Mouse (Mus musculus): ENCODE results near the gene C1s2. TPM values are rescaled to one million over a fixed set of nuclear protein-coding genes. Genes with fewer than 3 reads are reported as not detected.
A peak's percentile ranks its signal among the peaks of the same experiment; 100 is the strongest.
"Not testable (repeated sequence)": the region's sequence is repeated elsewhere in the genome, so short reads cannot be mapped to it uniquely, and the experiment has no call there.

Gene C1s2
- total RNA-seq, 2 experiments from 2014 or later = 0.26 to 0.45 TPM

DNA sequence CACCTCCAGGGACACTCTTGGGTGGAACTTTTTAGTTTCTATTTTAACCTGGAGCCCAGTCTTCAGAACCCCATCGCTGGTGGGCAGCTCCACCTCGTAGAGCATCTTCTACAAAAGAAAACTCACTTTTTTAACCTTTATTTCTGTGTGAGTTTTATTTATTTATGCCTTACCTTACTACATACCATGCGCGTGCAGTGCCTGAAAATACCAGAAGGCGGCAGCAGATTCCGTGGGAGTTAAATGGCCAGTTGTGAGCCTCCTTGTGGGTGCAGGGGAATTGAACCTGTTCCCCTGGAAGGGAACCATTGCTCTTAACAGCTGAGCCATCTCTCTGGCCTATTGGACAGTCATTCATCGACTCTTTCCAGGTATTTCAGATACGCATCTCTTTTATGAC lies 5.1 kb upstream of the C1s2 start:
- intact Hi-C loops (cut with DNase I) = loop anchor here (1.0 to 5.0 kb wide), 3 partner anchors 69 to 118 kb away; partner anchors contain the start of genes C1rb and Grcc10

DNA sequence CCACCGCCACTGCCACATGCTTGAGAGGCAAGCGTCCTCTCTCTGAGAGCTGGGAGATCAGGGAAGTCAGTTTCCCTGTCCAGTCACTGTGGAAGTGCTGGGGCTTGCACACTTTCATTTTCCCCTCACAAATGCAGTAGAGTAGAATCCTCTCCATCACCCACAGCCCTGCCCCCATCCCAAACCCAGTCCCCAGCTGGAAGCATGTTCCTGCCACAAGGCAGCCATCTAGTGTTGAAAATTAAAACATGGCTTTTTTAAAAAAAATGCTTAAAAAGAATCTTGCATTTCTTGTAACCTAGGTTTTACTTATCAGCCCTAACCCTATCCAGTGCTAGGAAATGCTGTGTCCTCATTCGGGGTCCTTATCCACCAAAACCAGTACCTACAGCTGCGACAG lies 4.2 kb upstream of the C1s2 start:
- DNase-seq = no peak
- intact Hi-C loops (cut with DNase I) = loop anchor here (5.0 kb wide), 2 partner anchors 68 to 102 kb away; partner anchors contain the start of genes C1rb and Grcc10

More for the DNA sequence above, 5.1 kb upstream of the C1s2 start:
- peak; percentile 59 to 79 for DNase-seq

DNA sequence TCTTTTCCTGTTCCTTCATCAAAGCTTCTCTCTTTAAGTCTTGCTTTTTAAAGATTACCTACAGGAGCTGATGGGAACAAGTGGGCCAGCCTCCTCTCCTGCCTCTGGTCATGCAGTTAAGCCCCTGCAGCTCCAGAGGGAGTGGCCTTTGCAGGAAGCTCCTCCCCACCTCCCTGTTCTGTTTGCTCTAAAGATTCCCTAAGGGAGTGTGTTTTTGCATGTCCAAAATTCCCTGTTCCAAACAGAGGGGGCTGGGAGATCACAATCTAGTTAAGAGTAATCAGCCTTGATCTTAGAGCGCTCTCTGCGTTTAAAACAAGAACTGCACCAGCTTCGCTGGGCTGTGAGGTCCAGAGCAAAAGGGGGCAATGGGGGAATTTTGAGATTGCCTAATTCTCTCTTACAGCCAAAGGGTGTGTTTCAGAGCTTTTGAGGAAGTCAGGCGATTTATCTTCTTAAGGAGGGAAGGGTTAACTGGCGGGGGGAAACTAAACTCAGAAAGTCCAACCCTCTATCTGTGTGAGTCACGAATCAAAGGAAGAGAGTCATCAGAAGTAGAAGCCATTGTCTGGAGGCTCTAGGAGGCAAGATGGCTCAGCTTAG lies 1.1 kb upstream of the C1s2 start:
- intact Hi-C loops (cut with DNase I); DNase-seq: not testable (repeated sequence)

DNA sequence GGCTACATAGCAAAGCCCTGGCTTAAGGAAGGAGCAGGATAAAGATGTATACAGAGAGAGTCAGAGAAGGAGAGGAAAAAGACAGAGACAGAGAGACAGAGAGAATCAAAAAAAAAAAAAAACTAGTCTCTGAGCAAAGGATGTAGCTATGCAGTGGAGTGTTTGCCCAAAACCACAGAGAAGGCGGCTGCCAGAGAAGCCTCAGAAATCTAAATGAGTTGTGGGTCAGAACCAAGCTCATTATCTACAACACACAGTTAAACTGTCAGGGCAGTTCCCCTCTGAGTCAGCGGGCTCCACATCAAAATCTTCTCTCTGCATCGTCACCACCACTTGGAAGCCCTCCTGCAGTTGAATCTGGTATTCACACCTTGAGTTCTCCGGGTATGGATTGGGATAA lies 5.1 kb downstream of the C1s2 start:
- intact Hi-C loops (cut with DNase I) = loop anchor here (5.0 kb wide), 1 partner anchor 93 kb away; no protein-coding TSS in a partner anchor
- DNase-seq = no peak

DNA sequence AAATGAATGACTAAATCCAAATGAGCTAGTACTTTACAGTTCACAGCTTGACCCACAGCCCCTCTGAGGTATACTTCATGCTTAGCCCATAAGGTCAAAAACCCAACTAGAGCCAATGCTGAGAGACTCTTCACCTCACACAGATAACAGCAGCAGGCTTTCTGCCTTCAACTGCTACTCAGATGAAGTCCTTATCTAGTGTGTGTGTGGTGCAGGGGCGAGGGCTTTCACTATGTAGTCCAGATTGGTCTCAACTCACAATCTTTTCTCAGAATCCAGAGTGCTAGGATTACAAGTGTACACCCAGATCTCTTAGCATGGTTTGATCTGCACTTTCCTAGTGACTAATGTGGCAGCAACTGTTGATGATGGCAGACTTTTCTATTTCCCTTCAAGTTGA lies 9.7 kb downstream of the C1s2 start:
- DNase-seq; intact Hi-C loops (cut with DNase I): not testable (repeated sequence)

DNA sequence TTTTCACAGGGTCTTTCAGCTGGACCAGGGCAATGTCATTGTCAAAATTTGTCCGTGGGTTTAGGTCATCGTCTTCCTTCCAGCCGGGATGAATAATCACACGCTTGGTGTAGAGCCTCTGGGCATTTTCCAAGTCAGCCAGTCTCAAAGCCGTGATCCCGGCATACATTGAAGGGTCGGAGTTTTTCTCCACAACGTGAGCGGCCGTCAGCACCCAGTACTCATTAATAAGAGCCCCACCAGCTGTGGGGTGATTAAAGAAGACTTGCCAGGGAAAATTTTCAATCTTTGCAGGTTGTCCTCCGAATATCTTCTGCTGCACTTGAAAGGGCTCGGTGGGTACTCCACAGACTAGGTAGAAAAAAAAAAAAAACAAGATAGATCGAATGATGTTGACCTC lies 10.3 kb downstream of the C1s2 start:
- intact Hi-C loops (cut with DNase I) = no loop called here
- DNase-seq = no peak

DNA sequence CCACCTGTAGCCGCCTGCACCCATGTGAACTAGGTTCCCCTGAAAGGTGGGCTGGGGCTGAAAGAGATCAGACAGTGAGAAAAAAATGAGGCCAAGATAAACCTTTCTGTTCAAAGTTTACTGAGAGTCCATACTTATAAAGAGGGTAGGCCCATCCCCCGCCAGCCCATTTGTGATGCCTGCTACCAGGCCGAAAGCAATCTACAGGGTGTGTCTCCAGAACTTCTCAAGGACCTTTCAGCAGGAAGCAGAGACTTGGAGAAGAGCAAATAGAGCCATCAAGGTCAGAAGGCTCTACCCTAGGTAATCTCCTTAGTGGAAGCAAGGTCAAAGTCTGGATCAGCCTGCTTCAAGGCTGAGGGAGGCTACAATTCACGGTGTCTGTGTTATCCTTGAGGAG lies 33.9 kb downstream of the C1s2 start:
- intact Hi-C loops (cut with DNase I) = no loop called here
- no peak for DNase-seq

DNA sequence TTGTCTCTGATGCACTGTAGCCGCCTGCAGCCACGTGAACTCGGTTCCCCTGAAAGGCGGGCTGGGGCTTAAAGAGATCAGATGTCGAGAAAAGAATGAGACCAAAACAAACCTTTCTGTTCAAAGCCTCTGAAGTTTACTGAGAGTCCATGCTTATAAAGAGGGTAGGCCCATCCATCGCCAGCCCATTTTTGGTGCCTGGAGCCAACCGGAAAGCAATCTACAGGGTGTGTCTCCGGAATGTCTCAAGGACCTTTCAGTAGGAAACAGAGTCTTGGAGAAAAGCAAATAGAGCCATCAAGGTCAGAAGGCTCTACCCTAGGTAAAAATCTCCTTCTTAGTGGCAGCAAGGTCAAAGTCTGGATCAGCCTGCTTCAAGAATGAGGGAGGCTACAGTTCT lies 42.8 kb downstream of the C1s2 start:
- DNase-seq = no peak
- intact Hi-C loops (cut with DNase I) = no loop called here

DNA sequence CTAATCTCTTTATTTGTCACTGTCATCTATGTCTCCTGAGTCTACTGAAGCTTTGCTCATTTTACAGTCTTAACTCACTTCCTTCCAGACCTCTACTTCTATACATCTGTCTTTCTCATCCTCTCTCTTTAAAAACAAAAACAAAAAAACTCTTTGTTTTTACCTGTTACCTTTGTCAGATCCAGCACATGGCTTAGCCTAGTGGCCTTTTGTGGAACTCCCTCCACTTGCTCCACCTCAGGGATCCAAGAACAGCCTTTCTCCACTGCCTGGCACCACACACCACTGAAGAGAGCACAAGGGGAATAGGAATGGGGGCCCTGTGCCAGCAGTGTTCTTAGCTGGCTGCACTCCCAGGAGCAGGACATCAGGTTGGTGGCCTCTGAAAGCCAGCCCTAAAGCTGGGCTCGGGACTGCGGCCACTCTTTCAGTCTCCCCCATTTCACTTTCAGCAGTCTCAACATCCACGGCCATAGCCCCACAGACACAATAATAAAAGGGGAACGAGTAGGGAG lies 43.6 kb downstream of the C1s2 start:
- DNase-seq = peak; percentile 79

DNA sequence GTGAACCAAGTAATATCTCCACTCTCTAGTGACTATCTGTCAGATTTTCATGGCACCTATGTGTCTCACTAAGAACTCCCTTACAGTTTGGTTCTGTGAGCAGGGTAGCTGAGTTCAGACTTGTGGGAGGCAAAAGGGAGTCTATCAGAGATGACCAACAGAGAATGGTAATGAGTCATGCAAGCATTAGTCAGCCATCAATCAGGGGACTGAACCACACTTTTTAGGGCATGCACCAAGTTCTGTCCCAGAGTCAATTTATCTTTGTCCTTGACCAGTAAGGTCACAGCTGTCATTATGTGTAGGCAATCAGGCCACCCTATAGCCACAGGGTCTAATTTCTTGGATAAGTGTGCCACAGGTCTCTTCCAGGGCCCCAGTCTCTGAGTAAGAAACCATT lies 47.1 kb downstream of the C1s2 start:
- DNase-seq = no peak

More for the DNA sequence above, 43.6 kb downstream of the C1s2 start:
- intact Hi-C loops (cut with DNase I) = no loop called here

DNA sequence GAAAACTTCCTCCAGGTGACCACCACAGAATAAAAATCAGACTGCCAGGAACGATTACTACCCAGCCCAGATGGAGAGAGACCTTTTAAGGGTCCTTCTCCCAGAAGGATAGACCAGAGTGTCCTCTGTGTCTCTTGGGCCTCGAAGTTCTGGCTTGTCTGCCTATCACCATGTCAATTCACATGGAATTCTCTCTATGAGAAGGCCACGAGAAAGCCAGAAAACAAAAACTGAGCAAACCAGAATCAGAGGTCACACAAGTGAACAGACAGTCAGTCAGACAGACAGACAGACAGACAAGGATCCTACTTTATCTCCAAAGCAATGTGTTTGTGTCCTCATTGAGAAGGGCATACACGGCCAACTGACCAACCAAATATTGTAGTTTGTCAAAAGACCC lies 49.6 kb downstream of the C1s2 start:
- no peak for DNase-seq
- intact Hi-C loops (cut with DNase I) = no loop called here

More for the DNA sequence above, 47.1 kb downstream of the C1s2 start:
- intact Hi-C loops (cut with DNase I) = no loop called here

DNA sequence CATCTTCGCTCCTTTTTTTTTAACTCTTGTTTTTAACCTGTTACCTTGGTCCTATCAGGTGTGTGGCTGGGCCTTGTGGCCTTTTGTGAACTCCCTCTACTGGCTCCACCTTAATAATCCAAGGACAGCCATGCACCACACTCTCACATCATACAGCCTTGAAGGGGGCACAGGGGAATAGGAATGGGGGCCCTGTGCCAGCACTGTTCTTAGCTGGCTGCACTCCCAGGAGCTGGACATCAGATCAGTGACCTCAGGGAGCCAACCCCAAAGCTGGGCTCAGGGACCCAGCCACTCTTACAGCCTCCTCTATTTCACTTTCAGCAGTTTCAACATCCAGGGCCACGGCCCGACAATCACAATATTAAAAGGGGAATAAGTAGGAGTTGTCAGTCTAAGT lies 50.1 kb downstream of the C1s2 start:
- intact Hi-C loops (cut with DNase I) = no loop called here
- DNase-seq = peak; percentile 53 to 61

DNA sequence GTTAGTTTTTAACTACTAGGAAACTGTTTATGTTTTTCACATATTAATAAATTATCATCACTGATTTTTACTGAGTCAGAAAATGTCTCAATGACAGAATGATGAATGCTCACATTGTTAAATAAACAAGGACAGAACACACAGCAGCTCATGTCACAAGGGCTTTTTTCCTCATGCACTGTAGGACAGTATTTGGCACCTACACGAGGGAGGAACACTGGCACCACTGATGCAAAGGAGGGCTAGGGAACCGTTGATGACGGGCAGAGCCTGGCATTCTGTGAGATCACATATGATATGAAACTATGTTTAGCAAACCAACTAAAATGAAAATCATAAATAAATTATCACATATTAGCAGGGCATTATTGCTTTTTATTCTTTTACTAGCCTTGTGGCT lies 51.0 kb downstream of the C1s2 start:
- intact Hi-C loops (cut with DNase I) = no loop called here

DNA sequence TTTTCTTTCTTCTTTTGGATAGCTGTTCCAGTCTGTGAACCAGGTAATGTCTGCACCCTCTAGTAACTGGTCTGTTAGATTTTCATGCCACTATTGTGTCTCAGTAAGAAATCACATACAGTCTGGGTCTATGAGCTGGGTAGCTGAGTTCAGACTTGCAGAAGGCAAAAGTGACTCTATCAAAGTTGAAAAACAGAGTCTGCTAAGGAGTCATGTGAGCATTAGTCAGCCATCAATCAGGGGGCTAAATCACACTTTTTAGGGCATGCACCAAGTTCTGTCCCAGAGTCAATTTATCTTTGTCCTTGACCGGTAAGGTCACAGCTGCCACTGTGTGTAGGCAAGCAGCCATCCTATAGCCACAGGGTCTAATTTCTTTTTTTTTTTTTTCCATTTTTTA lies 53.7 kb downstream of the C1s2 start:
- intact Hi-C loops (cut with DNase I) = no loop called here
- no peak for DNase-seq

More for the DNA sequence above, 51.0 kb downstream of the C1s2 start:
- DNase-seq = no peak

DNA sequence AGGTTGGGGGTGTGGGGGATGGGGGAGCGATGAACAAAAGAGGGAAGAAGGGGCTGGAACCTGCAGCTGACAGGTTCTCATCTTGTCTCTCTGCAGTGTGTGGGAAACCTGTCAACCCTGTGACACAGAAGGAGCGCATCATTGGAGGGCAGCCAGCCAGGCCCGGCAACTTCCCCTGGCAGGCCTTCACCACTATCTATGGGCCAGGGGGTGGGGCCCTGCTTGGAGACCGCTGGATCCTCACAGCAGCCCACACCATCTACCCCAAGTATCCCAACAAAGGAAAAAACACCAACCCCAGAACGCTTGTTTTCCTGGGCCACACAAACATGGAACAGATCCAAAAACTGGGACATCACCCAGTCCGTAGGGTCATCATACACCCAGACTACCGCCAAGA lies 55.7 kb downstream of the C1s2 start:
- intact Hi-C loops (cut with DNase I) = not testable (repeated sequence)
- peak; percentile 5 to 15 for DNase-seq

DNA sequence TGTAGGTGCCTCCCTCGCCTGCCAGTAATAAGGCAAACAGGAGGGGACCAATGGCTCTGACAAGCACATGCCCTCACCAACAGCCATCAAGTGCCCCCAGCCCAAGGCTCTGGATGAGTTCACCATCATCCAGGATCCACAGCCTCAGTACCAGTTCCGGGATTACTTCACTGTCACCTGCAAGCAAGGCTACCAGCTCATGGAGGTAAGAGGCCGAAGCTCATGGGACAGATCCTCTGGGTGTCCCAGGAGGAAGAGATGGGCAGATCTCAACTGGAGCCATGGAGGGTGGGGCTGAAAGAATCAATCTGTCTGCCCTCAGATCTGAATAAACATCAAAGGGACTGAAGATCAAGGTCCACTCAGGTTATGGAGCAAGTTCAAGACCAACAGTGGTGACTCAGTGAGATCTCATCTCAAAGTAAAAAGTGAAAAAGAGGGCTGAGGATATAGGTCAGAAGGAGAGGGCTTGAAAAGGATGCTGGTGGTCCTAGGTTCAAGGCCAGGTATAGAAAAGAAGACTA lies 60.7 kb downstream of the C1s2 start:
- intact Hi-C loops (cut with DNase I); DNase-seq: not testable (repeated sequence)

Other genes with a start within 250 kb of the C1s2 start
- 10 to 100 TPM; 28.3 to 31.9 TPM for gene Pex5, start 221.0 kb downstream of the C1s2 start, total RNA-seq (2021)
- gene Clstn3, start 171.3 kb downstream of the C1s2 start, total RNA-seq (2021) = 10 to 100 TPM in 1 of 2 experiments, 1 to 10 TPM in 1; 2.0 to 11.3 TPM
- 1 to 10 TPM in 1 of 2 experiments, under 1 TPM in 1; 0.84 to 1.1 TPM for gene C1rl, start 143.0 kb downstream of the C1s2 start, total RNA-seq (2021)
- gene C1ra, start 123.7 kb downstream of the C1s2 start, total RNA-seq (2021) = 1 to 10 TPM; 6.9 to 8.8 TPM
- 10 to 100 TPM; 20.1 to 23.3 TPM for gene C1s1, start 93.7 kb downstream of the C1s2 start, total RNA-seq (2021)
- gene C1rb, start 65.8 kb downstream of the C1s2 start, total RNA-seq (2021) = under 1 TPM; 0.74 to 0.79 TPM
- gene Lpcat3, start 26.9 kb upstream of the C1s2 start, total RNA-seq (2021) = 10 to 100 TPM; 56.5 to 68.8 TPM
- 10 to 100 TPM; 64.2 to 66.4 TPM for gene Emg1, start 76.1 kb upstream of the C1s2 start, total RNA-seq (2021)
- 100 to 1,000 TPM; 394 to 399 TPM for gene Phb2, start 76.3 kb upstream of the C1s2 start, total RNA-seq (2021)
- gene Ptpn6, start 102.6 kb upstream of the C1s2 start, total RNA-seq (2021) = 1 to 10 TPM; 5.0 to 6.0 TPM
- 100 to 1,000 TPM; 322 to 335 TPM for gene Grcc10, start 105.3 kb upstream of the C1s2 start, total RNA-seq (2021)
- under 1 TPM in 1 of 2 experiments, not detected in 1; 0.98 TPM for gene Gm45234, start 119.9 kb upstream of the C1s2 start, total RNA-seq (2021)
- 10 to 100 TPM; 59.4 to 59.7 TPM for gene Atn1, start 120.4 kb upstream of the C1s2 start, total RNA-seq (2021)
- gene Eno2, start 133.6 kb upstream of the C1s2 start, total RNA-seq (2021) = 1 to 10 TPM; 3.4 to 3.7 TPM
- not detected for gene Lrrc23, start 143.6 kb upstream of the C1s2 start, total RNA-seq (2021)
- 1 to 10 TPM; 3.1 TPM for gene Spsb2, start 172.6 kb upstream of the C1s2 start, total RNA-seq (2021)
- 100 to 1,000 TPM; 870 to 877 TPM for gene Tpi1, start 178.2 kb upstream of the C1s2 start, total RNA-seq (2021)
- 10 to 100 TPM; 87.5 to 87.9 TPM for gene Usp5, start 193.4 kb upstream of the C1s2 start, total RNA-seq (2021)
- gene Cdca3, start 193.5 kb upstream of the C1s2 start, total RNA-seq (2021) = 10 to 100 TPM; 19.1 to 23.2 TPM
- gene Gnb3, start 204.2 kb upstream of the C1s2 start, total RNA-seq (2021) = 1 to 10 TPM; 3.9 to 4.4 TPM
- gene P3h3, start 221.7 kb upstream of the C1s2 start, total RNA-seq (2021) = 10 to 100 TPM; 27.1 to 27.3 TPM
- 1 to 10 TPM; 3.0 to 4.9 TPM for gene Gpr162, start 227.9 kb upstream of the C1s2 start, total RNA-seq (2021)